Mouse (Mus musculus) spleen, adult 2 months (tissue): Measurements from ENCODE around the gene Cdkn2d. TPM values are rescaled to one million over a fixed set of nuclear protein-coding genes. Genes with fewer than 3 reads are reported as not detected.
"Not testable (repeated sequence)": the region's sequence is repeated elsewhere in the genome, so short reads cannot be mapped to it uniquely, and the experiment has no call there.

Experiments used
- DNase-seq, 2 experiments: peaks; one replicate each; pipeline versions ENCODE4 v3.0.0 to v3.0.0-alpha.2; 2012 to 2021; ENCODE audit warnings: low spot score in 2 of 2, low read depth in 1 of 2
- H3K27ac ChIP-seq: fragments of 200-500 bp; 2 replicates; pipeline ENCODE4 v1.5.1; 2012; ENCODE audit warnings: low read length, inconsistent platforms; ENCODE audit not compliant: insufficient read depth
- H3K27me3 ChIP-seq: fragments of 200-500 bp; 2 replicates; pipeline ENCODE4 v1.6.1; 2012; ENCODE audit warnings: mild to moderate bottlenecking, moderate library complexity, low read length, inconsistent platforms; ENCODE audit not compliant: control insufficient read depth, insufficient read depth
- H3K36me3 ChIP-seq: fragments of 200-500 bp; 2 replicates; pipeline ENCODE4 v1.6.1; 2012; ENCODE audit warnings: mild to moderate bottlenecking, low read length, inconsistent platforms; ENCODE audit not compliant: control insufficient read depth, insufficient read depth
- H3K4me1 ChIP-seq: fragments of 200-500 bp; 2 replicates; pipeline ENCODE4 v1.6.1; 2011; ENCODE audit warnings: inconsistent platforms; ENCODE audit not compliant: control insufficient read depth, insufficient read depth, insufficient read length
- H3K4me3 ChIP-seq: fragments of 200-500 bp; 2 replicates; pipeline ENCODE4 v1.5.1; 2011; ENCODE audit warnings: mild to moderate bottlenecking, inconsistent platforms; ENCODE audit not compliant: insufficient read depth, insufficient read length; ENCODE audit errors: extremely low read depth
- CTCF ChIP-seq: fragments of 200-500 bp; IDR thresholded peaks from 2 replicates; pipeline ENCODE4 v1.5.1; 2011; ENCODE audit warnings: mild to moderate bottlenecking, inconsistent platforms; ENCODE audit not compliant: insufficient read depth, insufficient read length, insufficient replicate concordance; ENCODE audit errors: extremely low read depth
- POLR2A ChIP-seq: fragments of 200-500 bp; IDR thresholded peaks from 2 replicates; pipeline ENCODE4 v1.6.1; 2011; ENCODE audit warnings: low read depth, low read length, inconsistent platforms
- WGBS: fragments of 180-500 bp; shearing (Covaris S2); methylation state at CpG from one replicate; pipeline ENCODE4 v1.1.7; 2018; 5-methylcytosine and 5-hydroxymethylcytosine counted together
- polyA plus RNA-seq: library from polyadenylated mRNA; depleted of rRNA; stranded (reverse); fragments of >200 nt; gene quantifications from 2 replicates; pipeline ENCODE4 v1.2.3, GENCODE M21; 2012

Cdkn2d gene
- polyA plus RNA-seq, 1 experiment, result 87.4 TPM

DNA sequence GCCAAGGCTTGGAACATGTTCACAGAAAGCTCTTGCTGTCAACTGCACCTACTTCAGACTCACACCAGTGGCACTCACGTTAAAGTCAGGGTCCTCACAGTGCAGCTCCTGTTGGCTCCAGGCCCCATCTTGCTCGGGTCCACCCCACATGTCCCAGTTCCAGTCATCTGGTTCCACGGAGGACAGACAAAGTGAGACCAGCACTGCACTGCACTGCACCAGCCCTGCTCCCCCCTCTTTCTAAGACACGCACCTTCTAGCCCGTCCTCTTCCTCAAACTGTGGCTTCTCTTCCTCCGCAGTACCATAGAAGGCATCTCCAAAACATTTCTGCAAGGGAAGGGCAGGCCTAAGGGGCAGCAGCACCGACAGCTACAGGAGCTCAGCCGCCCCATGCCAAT is 14.9 kb downstream of the Cdkn2d start:
- no peaks in the 10 kb centered on the region for H3K4me1 ChIP-seq
- H3K27me3 ChIP-seq, result no peaks in the 10 kb centered on the region
- DNase-seq, result no peak
- no peak overlapping the region for H3K27ac ChIP-seq
- 89% methylated on average over 8 of the region's 8 CpGs for WGBS
- peaks cover 71% of the 10 kb centered on the region for H3K36me3 ChIP-seq
- no peak for TF ChIP-seq POLR2A
- no peak for TF ChIP-seq CTCF
- no peak overlapping the region for H3K4me3 ChIP-seq

DNA sequence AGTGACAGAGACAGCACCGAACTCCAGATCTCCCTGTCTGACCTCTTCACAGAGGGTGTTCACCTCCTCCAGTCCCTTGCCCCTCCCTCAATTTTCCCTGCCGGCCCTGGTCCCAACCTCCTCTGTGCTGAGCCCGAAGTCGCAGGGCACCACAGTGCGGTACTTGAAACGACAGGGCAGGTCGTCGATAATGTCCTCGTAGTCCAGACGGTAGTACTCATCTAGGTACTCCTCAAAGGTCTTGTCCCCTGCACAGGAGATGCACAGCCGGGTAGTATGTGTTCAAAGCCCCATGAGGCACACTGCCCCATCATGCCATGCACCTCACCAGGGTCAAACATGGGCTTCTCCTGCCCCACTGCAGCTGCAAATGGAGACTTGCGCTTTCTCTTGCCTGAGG is 15.5 kb downstream of the Cdkn2d start:
- no peak for DNase-seq
- no peak overlapping the region for H3K4me3 ChIP-seq
- no peak for TF ChIP-seq POLR2A
- no peak for TF ChIP-seq CTCF
- H3K36me3 ChIP-seq, result peaks cover 72% of the 10 kb centered on the region
- H3K27ac ChIP-seq, result no peak overlapping the region
- H3K27me3 ChIP-seq, result no peaks in the 10 kb centered on the region
- WGBS, result 93% methylated on average over 12 of the region's 12 CpGs
- no peaks in the 10 kb centered on the region for H3K4me1 ChIP-seq

DNA sequence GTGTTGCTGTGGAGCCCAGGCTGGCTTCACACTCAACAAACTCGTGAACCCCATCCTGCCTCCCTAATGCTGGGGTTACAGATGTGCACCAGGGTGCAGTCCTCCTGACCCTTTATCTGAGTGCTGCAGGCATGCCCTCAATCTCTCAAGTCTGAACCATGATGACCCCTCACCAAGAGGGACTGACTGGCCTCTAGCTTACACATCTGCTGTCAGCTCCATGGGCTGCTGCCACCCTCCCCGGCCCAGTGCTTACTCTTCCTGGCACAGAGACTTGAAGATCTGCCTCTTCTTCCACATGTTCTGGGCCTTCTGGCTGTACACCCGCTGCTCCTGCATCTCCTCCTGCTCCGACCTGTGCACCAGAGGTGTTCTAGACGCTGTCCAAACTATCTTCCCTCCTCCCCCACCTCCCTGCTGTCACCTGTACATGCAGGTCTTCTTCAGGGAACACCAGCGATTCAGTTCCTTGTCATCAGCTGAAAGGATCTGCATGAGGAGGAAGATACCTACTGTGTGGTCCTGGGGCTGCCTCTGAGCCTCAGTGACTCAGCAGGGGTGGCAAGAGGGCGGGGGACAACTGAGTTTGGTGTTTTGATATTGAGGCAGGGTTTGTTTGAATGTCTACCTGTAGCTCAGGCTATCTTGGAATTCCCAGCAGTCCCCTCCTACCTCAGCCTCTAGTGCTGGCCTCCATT is 16.0 kb downstream of the Cdkn2d start:
- Histone ChIP-seq H3K4me1 (no peaks in the 10 kb centered on the region), H3K4me3 (no peak overlapping the region), H3K27ac (no peak overlapping the region), H3K36me3 (peaks cover 72% of the 10 kb centered on the region), H3K27me3 (no peaks in the 10 kb centered on the region)
- 88% methylated on average over 7 of the region's 7 CpGs for WGBS
- TF ChIP-seq POLR2A (no peak), CTCF (no peak)
- no peak for DNase-seq

DNA sequence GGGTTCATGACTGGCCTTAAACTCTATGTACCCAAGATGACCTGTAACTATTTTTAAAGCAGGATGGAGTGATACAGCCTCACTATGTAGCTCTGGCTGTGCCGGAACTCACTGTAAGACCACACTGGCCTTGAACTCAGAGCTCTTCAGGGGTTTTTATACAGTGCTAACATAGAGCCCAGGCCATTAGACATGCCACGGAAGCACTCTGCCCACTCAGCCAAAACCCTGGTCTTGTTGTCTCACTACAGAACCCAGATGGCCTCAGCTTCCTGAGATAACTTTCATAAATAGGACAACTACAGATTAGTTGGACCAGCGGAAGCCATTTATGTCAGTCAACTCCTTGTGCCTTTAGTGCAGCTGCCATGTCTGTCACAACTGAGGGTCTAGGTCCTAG is 16.9 kb downstream of the Cdkn2d start:
- Histone ChIP-seq H3K27ac (no peak overlapping the region), H3K36me3 (peaks cover 68% of the 10 kb centered on the region), H3K4me1 (no peaks in the 10 kb centered on the region), H3K4me3 (no peak overlapping the region), H3K27me3 (no peaks in the 10 kb centered on the region)
- 92% methylated on average over 3 of the region's 3 CpGs for WGBS
- no peak for DNase-seq
- no peak for TF ChIP-seq POLR2A
- TF ChIP-seq CTCF, result no peak

DNA sequence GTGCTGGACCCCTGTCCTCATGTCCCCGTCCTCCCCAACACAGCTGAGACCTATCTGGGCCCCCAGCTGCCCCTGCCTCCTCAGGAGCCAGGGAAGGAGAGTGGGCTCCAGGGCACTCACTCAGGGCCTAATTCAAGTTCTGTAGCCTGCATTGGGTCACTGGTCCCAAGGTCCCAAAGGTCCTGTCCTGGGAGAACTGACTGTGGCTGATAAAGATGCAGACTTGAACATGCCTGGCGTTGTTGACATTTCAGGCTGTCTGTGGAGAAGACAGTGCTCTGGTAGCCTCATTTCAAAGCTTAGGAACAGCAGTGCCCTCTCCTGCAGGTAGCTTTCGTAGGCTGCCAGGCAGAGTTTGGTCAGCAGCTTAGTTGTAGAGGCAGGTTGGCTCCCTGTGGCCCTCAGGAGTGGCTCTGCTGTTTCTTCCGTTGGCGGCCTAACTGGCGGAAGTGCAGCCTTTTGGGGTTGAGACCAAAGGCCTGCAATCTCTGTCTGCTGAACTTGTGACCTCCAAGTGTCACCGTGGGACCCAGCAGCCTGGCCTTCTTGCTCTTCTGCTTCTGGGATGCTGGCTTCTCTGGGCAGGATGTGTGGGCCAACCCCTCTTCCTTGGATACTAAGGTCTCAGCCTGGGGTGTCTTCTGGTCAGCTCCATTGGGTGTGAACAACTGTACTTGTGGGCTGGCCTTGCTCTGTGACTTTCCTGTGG is 17.5 kb downstream of the Cdkn2d start:
- no peak for DNase-seq
- H3K27me3 ChIP-seq, result no peaks in the 10 kb centered on the region
- TF ChIP-seq CTCF (no peak), POLR2A (no peak)
- WGBS, result 90% methylated on average over 7 of the region's 7 CpGs
- H3K4me3 ChIP-seq, result no peak overlapping the region
- H3K4me1 ChIP-seq, result no peaks in the 10 kb centered on the region
- H3K27ac ChIP-seq, result no peak overlapping the region
- peaks cover 67% of the 10 kb centered on the region for H3K36me3 ChIP-seq

DNA sequence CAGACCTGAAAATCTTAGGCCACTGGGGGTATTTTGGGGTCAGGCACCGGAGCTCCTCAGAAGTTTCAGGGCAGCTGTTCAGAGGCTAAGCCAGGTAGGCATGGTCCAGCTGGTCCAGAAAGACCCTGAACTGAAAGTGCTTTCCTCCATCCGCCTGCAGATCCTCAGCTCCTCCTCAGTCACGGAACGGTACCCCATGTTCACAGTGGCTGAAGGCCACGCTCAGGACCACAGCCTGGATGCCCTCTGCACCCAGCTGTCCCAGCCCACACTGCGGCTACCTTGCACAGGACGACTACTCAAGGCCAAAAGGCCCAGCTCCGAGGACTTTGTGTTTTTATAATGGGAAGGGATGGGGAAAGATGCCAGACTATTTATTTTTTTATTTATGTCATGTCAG is 18.1 kb downstream of the Cdkn2d start:
- Histone ChIP-seq H3K4me3 (no peak overlapping the region), H3K4me1 (no peaks in the 10 kb centered on the region), H3K27ac (no peak overlapping the region), H3K36me3 (peaks cover 70% of the 10 kb centered on the region), H3K27me3 (no peaks in the 10 kb centered on the region)
- no peak for DNase-seq
- TF ChIP-seq CTCF (no peak), POLR2A (no peak)
- 96% methylated on average over 8 of the region's 8 CpGs for WGBS

DNA sequence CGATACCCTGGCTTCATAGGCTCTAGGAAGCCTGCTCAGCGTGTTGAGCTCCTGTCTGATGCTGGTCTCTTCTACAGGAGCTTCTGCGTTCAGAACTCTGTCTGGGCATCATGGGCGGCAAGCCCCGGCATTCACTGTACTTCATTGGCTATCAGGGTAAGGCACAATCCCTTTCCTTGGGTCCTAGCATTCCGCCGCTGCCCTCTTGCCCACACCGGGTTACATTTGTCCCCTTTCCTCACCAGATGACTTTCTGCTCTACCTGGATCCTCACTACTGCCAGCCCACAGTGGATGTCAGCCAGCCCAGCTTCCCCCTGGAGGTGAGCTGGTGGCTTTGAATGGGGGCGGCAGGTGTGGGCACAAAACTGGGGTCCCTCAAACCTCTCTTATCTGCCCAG is 18.8 kb downstream of the Cdkn2d start:
- DNase-seq, result no peak
- Histone ChIP-seq H3K4me3 (no peak overlapping the region), H3K4me1 (no peaks in the 10 kb centered on the region), H3K27ac (no peak overlapping the region), H3K27me3 (no peaks in the 10 kb centered on the region), H3K36me3 (peaks cover 66% of the 10 kb centered on the region)
- TF ChIP-seq POLR2A (no peak), CTCF (no peak)
- WGBS, result 92% methylated on average over 9 of the region's 9 CpGs

DNA sequence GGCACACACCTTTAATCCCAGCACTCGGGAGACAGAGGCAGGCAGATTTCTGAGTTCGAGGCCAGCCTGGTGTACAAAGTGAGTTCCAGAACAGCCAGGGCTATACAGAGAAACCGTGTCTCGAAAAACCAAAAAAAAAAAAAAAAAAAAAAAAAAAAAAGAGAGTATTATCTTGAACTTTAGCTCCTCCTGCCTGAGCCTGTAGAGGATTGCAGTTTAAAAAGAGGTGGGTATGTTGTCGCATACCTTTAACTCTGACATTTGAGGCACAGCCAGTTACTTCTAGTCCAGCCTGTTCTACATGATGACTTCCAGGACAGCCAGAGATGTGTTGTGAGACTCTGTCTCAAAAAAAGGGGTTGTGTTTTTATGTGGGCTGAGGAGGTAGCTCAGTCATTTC is 21.6 kb downstream of the Cdkn2d start:
- H3K4me3 ChIP-seq, H3K27ac ChIP-seq, H3K27me3 ChIP-seq, H3K4me1 ChIP-seq, DNase-seq: not testable (repeated sequence)
- peaks cover 49% of the 10 kb centered on the region for H3K36me3 ChIP-seq
- WGBS, result 62% methylated on average over 5 of the region's 5 CpGs
